In the genomic region with DNA sequence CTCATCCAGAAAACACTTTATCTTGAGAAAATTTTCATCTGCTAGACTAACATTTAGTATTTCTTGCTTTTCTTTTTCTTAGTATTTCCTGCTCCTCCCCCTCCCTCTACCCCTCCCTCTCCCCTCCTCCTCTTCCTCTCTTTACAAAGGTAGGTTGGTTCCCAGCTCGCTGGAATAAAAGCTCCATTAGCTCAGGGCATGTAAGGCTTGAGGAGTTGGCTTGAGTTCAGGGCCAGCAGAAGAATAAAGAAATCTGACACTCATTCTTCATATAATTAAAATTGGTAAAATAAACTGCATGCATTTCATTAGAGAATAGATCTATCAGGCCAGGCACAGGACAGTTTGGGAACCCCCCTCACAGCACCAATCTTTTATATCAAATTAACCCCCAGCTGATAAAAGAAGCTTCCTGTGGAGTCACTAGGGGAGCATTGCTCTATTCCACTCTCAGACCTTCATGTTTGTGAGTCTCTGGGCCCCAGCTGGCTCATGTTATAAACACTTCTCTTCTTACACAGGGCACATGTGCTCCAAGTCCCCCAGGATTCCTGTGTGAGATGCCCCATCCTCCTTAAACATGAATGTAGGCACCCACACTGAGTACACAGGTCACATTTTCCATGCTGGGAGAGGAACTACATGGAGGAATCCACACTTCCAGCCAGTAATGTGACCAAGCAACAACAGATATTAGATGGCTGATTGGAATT, we compare ENCODE assay signal across 12 mouse cellular contexts. TPM values are rescaled to one million over a fixed set of nuclear protein-coding genes. Genes with fewer than 3 reads are reported as not detected.
DNase-seq lines count a peak whose midpoint lies in the region; ATAC-seq lines count a peak whose summit lies in the region.
"Had no signal": no experiment of that assay in that cellular context is flagged by ENCODE, and none has a peak within 500 bp of the region (broad histone marks: within the 10 kb centered on the region; RNA-seq: fewer than 3 reads in every experiment).

No protein-coding gene starts in this region.

- intact Hi-C loops in gastrocnemius, postnatal 36 days (cut with DNase I), result no loop called here

- no peak overlapping the region for H3K27ac ChIP-seq in heart, embryonic 11.5 days (ENCODE audit: low read depth, low read length)
- peak overlapping the region; percentile 60; the same call in 1 of the 2 replicates for H3K27ac ChIP-seq in lung, embryonic 16.5 days (ENCODE audit: low read length)
- peak overlapping the region; percentile 6; the same call in 1 of the 2 replicates for H3K27ac ChIP-seq in embryonic facial prominence, embryonic 14.5 days (replicated peaks; ENCODE audit: low read depth, low read length)
- peak overlapping the region; percentile 55; the same call in 1 of the 2 replicates for H3K27ac ChIP-seq in hindbrain, embryonic 15.5 days (replicated peaks)
- H3K27ac ChIP-seq: midbrain, embryonic 12.5 days; stomach, postnatal 0 days had no signal

- H3K27me3 ChIP-seq in heart, embryonic 11.5 days (ENCODE audit: control insufficient read depth, insufficient read depth, low read length), result no peaks in the 10 kb centered on the region
- no peaks in the 10 kb centered on the region for H3K27me3 ChIP-seq in lung, embryonic 16.5 days (ENCODE audit: control insufficient read depth, insufficient read depth, low read depth, low read length)
- H3K27me3 ChIP-seq in embryonic facial prominence, embryonic 14.5 days (replicated peaks; ENCODE audit: control insufficient read depth, insufficient read depth, low read length), result no peaks in the 10 kb centered on the region
- no peaks in the 10 kb centered on the region for H3K27me3 ChIP-seq in hindbrain, embryonic 15.5 days
- H3K27me3 ChIP-seq: midbrain, embryonic 12.5 days had no signal

- no peak overlapping the region for H3K9ac ChIP-seq in heart, embryonic 11.5 days (ENCODE audit: low read depth, low read length)
- H3K9ac ChIP-seq in lung, embryonic 16.5 days (ENCODE audit: low read length), result no peak overlapping the region
- no peak overlapping the region for H3K9ac ChIP-seq in embryonic facial prominence, embryonic 14.5 days (ENCODE audit: low read depth, low read length)
- no peak overlapping the region for H3K9ac ChIP-seq in hindbrain, embryonic 15.5 days
- H3K9ac ChIP-seq: midbrain, embryonic 12.5 days had no signal

- H3K4me2 ChIP-seq in heart, embryonic 11.5 days, result no peak overlapping the region
- no peak overlapping the region for H3K4me2 ChIP-seq in lung, embryonic 16.5 days (ENCODE audit: low read depth, low read length)
- H3K4me2 ChIP-seq in embryonic facial prominence, embryonic 14.5 days (ENCODE audit: low read depth, low read length), result no peak overlapping the region
- H3K4me2 ChIP-seq in hindbrain, embryonic 15.5 days, result no peak overlapping the region
- H3K4me2 ChIP-seq: midbrain, embryonic 12.5 days had no signal

- DNase-seq in heart, adult 11 months, result peak; percentile 72
- DNase-seq in lung, postnatal 14 days, result no peak
- DNase-seq in embryonic facial prominence, embryonic 14.5 days (ENCODE audit: low spot score), result peak; percentile 78
- no peak for DNase-seq in gastrocnemius, postnatal 36 days
- DNase-seq: thymus, postnatal 36 days had no signal

- H3K36me3 ChIP-seq in heart, embryonic 11.5 days (ENCODE audit: control insufficient read depth, insufficient read depth, low read length), result no peaks in the 10 kb centered on the region
- H3K36me3 ChIP-seq in lung, embryonic 16.5 days (ENCODE audit: control insufficient read depth, insufficient read depth, low read length), result no peaks in the 10 kb centered on the region
- no peaks in the 10 kb centered on the region for H3K36me3 ChIP-seq in embryonic facial prominence, embryonic 14.5 days (ENCODE audit: control insufficient read depth, insufficient read depth, low read length)
- no peaks in the 10 kb centered on the region for H3K36me3 ChIP-seq in hindbrain, embryonic 15.5 days
- H3K36me3 ChIP-seq: midbrain, embryonic 12.5 days had no signal

- H3K4me1 ChIP-seq in heart, embryonic 11.5 days (ENCODE audit: control insufficient read depth, insufficient read depth, low read length), result peaks cover 14% of the 10 kb centered on the region; the same call in 1 of the 2 replicates
- peaks cover 13% of the 10 kb centered on the region for H3K4me1 ChIP-seq in lung, embryonic 16.5 days (replicated peaks; ENCODE audit: control insufficient read depth, insufficient read depth, low read length)
- H3K4me1 ChIP-seq in embryonic facial prominence, embryonic 14.5 days (ENCODE audit: control insufficient read depth, insufficient read depth, low read length), result peaks cover 21% of the 10 kb centered on the region
- H3K4me1 ChIP-seq in hindbrain, embryonic 15.5 days (replicated peaks), result peaks cover 18% of the 10 kb centered on the region

- H3K4me3 ChIP-seq in heart, embryonic 11.5 days (ENCODE audit: low read depth, low read length), result no peak overlapping the region
- no peak overlapping the region for H3K4me3 ChIP-seq in lung, embryonic 16.5 days (ENCODE audit: low read length)
- no peak overlapping the region for H3K4me3 ChIP-seq in embryonic facial prominence, embryonic 14.5 days (ENCODE audit: low read depth, low read length)
- H3K4me3 ChIP-seq in hindbrain, embryonic 15.5 days, result no peak overlapping the region
- H3K4me3 ChIP-seq: midbrain, embryonic 12.5 days had no signal

- no peak for ATAC-seq in heart, embryonic 11.5 days (replicated peaks; ENCODE audit: insufficient number of reproducible peaks, low FRiP score, low TSS enrichment)
- ATAC-seq in lung, embryonic 16.5 days (ENCODE audit: low read depth), result peak; percentile 79
- ATAC-seq in embryonic facial prominence, embryonic 14.5 days (ENCODE audit: low read depth), result peak; percentile 65
- ATAC-seq in hindbrain, embryonic 15.5 days (ENCODE audit: low FRiP score, low read depth), result no peak
- ATAC-seq: CD4-positive, CD25-positive, alpha-beta regulatory T cell, adult 4 months had no signal

- no peaks in the 10 kb centered on the region for H3K9me3 ChIP-seq in heart, embryonic 11.5 days (replicated peaks; ENCODE audit: control insufficient read depth, low read length)
- no peaks in the 10 kb centered on the region for H3K9me3 ChIP-seq in lung, embryonic 16.5 days (ENCODE audit: control insufficient read depth, low read length)
- no peaks in the 10 kb centered on the region for H3K9me3 ChIP-seq in embryonic facial prominence, embryonic 14.5 days (ENCODE audit: control insufficient read depth, low read length)
- no peaks in the 10 kb centered on the region for H3K9me3 ChIP-seq in hindbrain, embryonic 15.5 days
- H3K9me3 ChIP-seq: midbrain, embryonic 12.5 days had no signal

- WGBS in heart, embryonic 11.5 days (ENCODE audit: insufficient replicate concordance), result 32% methylated on average over 1 of the region's 1 CpGs
- WGBS in lung, embryonic 16.5 days, result 5% methylated on average over 1 of the region's 1 CpGs
- 11% methylated on average over 1 of the region's 1 CpGs for WGBS in embryonic facial prominence, embryonic 14.5 days
- 19% methylated on average over 1 of the region's 1 CpGs for WGBS in hindbrain, embryonic 15.5 days

RNA-seq across cellular contexts. Expression of gene Plxna2, which starts 29.9 kb away (rescaled TPM):
- polyA plus RNA-seq in heart, embryonic 11.5 days (2014; fragmentation: Nextera tagmentation; extraction: Ambion mirVana), result 6.4 and 6.7 TPM in 2 replicates
- polyA plus RNA-seq in lung, embryonic 16.5 days (2015; fragmentation: Nextera tagmentation; extraction: Ambion mirVana), result 10.4 and 10.6 TPM in 2 replicates
- polyA plus RNA-seq in embryonic facial prominence, embryonic 14.5 days (2014; fragmentation: Nextera tagmentation; extraction: Ambion mirVana), result 12.8 and 14.8 TPM in 2 replicates
- polyA plus RNA-seq in hindbrain, embryonic 15.5 days (2015; fragmentation: Nextera tagmentation; extraction: Ambion mirVana), result 30.7 and 32.8 TPM in 2 replicates
- total RNA-seq in gastrocnemius, postnatal 36 days (2021), result 1 to 10 TPM; 6.6 to 8.5 TPM
- total RNA-seq: neutrophil, adult 5-6 weeks had no signal
- polyA plus RNA-seq: CD4-positive, CD25-positive, alpha-beta regulatory T cell, adult 4 months had no signal

Comparison
In these comparisons a context has a peak if more than half of its experiments do, and no peak if none do; other contexts are left out.
1. DNase-seq: peak in heart, adult 11 months (single experiment) and embryonic facial prominence, embryonic 14.5 days (single experiment); none in lung, postnatal 14 days (single experiment) and gastrocnemius, postnatal 36 days (0 of 2).
2. ATAC-seq: peak in lung, embryonic 16.5 days (single experiment) and embryonic facial prominence, embryonic 14.5 days (single experiment); none in heart, embryonic 11.5 days (single experiment) and hindbrain, embryonic 15.5 days (single experiment).